Mouse (Mus musculus): ENCODE measurements around the gene Gpr25. TPM values are rescaled to one million over a fixed set of nuclear protein-coding genes. Genes with fewer than 3 reads are reported as not detected.

Gene Gpr25
- total and polyA plus RNA-seq, 3 experiments: not detected

GRCm38 (mm10) chr1:136214304-136214703 lies 46.4 kb downstream of the Gpr25 start:
- Histone ChIP-seq H3K9ac (ENCODE audit: insufficient read depth, low read depth) (no peak overlapping the region), H3K79me2 (replicated peaks; ENCODE audit: control insufficient read depth, extremely low read depth, insufficient read depth, poor library complexity, severe bottlenecking) (no peaks in the 10 kb centered on the region), H3K9me3 (replicated peaks; ENCODE audit: low read length) (no peaks in the 10 kb centered on the region), H3K4me3 (replicated peaks in 1 of 3; ENCODE audit: low read depth in 2 of 3, low read length in 2 of 3, poor library complexity in 1 of 3) (no peak overlapping the region), H3K27me3 (replicated peaks) (peaks cover 2% of the 10 kb centered on the region), H3K36me3 (replicated peaks in 1 of 2; ENCODE audit: control insufficient read depth in 1 of 2, insufficient read depth in 1 of 2, low read length in 1 of 2) (no peaks in the 10 kb centered on the region), H3K27ac (ENCODE audit: insufficient read depth, low read depth) (no peak overlapping the region), H3K4me1 (ENCODE audit: control insufficient read depth in 1 of 2, insufficient read depth in 2 of 2) (no peaks in the 10 kb centered on the region), H3K4me2 (ENCODE audit: insufficient read depth, low read depth, poor library complexity, severe bottlenecking) (no peak overlapping the region)
- no peak for DNase-seq (ENCODE audit: extremely low read depth)
- TF ChIP-seq PAX5 (IDR thresholded peaks at IDR 0.05; ENCODE audit: low read length) (no peak), USF2 (conservative IDR thresholded peaks at IDR 0.05; ENCODE audit: low read depth, low read length) (no peak), SIN3A (IDR thresholded peaks at IDR 0.05; ENCODE audit: low read length) (no peak), MAZ (IDR thresholded peaks at IDR 0.05; ENCODE audit: low read depth, low read length) (no peak), CHD2 (IDR thresholded peaks at IDR 0.05; ENCODE audit: low read length) (no peak), IRF4 (IDR thresholded peaks at IDR 0.05; ENCODE audit: low read depth, low read length) (no peak), ZKSCAN1 (IDR thresholded peaks at IDR 0.05; ENCODE audit: borderline replicate concordance, low read depth, low read length) (no peak), ZNF384 (IDR thresholded peaks at IDR 0.05; ENCODE audit: low read depth, low read length) (no peak), MAFK (IDR thresholded peaks at IDR 0.05; ENCODE audit: insufficient replicate concordance, low read length) (no peak), MXI1 (IDR thresholded peaks at IDR 0.05; ENCODE audit: low read depth, low read length) (no peak), E2F4 (IDR thresholded peaks at IDR 0.05; ENCODE audit: insufficient replicate concordance, low read depth, low read length) (no peak), SMC3 (IDR thresholded peaks at IDR 0.05; ENCODE audit: low read depth, low read length) (no peak), EP300 (IDR thresholded peaks at IDR 0.05; ENCODE audit: low read length) (no peak), ZMIZ1 (IDR thresholded peaks at IDR 0.05; ENCODE audit: low read depth, low read length) (no peak), TCF12 (IDR thresholded peaks at IDR 0.05; ENCODE audit: low read depth, low read length) (no peak), ETS1 (conservative IDR thresholded peaks at IDR 0.05; ENCODE audit: low read depth, low read length) (no peak), NRF1 (IDR thresholded peaks at IDR 0.05; ENCODE audit: low read depth, low read length) (no peak), UBTF (IDR thresholded peaks at IDR 0.05; ENCODE audit: low read depth, low read length) (no peak), KAT2A (IDR thresholded peaks at IDR 0.05; ENCODE audit: insufficient replicate concordance, low read length) (no peak), POLR2A (IDR thresholded peaks at IDR 0.05; ENCODE audit: low read depth, low read length) (no peak)
- in situ Hi-C loops (cut with MboI; ENCODE audit: low pct_ligation_motif_present, low pct_unique_long_range_greater_than_20kb, low sequenced_read_pairs) (loop anchor here (5.0 to 10.0 kb wide), 3 partner anchors 42 to 170 kb away; no protein-coding TSS in a partner anchor), dilution Hi-C loops (cut with MboI; ENCODE audit: extremely low pct_ligation_motif_present, extremely low pct_unique_long_range_greater_than_20kb, low sequenced_read_pairs) (no loop called here)

- in situ Hi-C loops (cut with MboI; ENCODE audit: low pct_ligation_motif_present, low pct_unique_long_range_greater_than_20kb, low sequenced_read_pairs): loop anchor here (5.0 to 10.0 kb wide), 3 partner anchors 41 to 168 kb away; no protein-coding TSS in a partner anchor
- no peak within 1 kb of the TSS for H3K4me2 ChIP-seq (ENCODE audit: insufficient read depth, low read depth, poor library complexity, severe bottlenecking)
- H3K4me1 ChIP-seq (ENCODE audit: control insufficient read depth in 1 of 2, insufficient read depth in 2 of 2): no peaks in the 10 kb centered on the region
- no peak within 1 kb of the TSS for H3K27ac ChIP-seq (ENCODE audit: insufficient read depth, low read depth)
- no peak within 1 kb of the TSS for H3K4me3 ChIP-seq (replicated peaks in 1 of 3; ENCODE audit: low read depth in 2 of 3, low read length in 2 of 3, poor library complexity in 1 of 3)
- peaks cover 7% of the 10 kb centered on the region for H3K27me3 ChIP-seq (replicated peaks)
- no peaks in the 10 kb centered on the region for H3K36me3 ChIP-seq (replicated peaks in 1 of 2; ENCODE audit: control insufficient read depth in 1 of 2, insufficient read depth in 1 of 2, low read length in 1 of 2)
- H3K79me2 ChIP-seq (replicated peaks; ENCODE audit: control insufficient read depth, extremely low read depth, insufficient read depth, poor library complexity, severe bottlenecking): no peaks in the 10 kb centered on the region
- no peak within 1 kb of the TSS for H3K9ac ChIP-seq (ENCODE audit: insufficient read depth, low read depth)
- peak; percentile 54 for DNase-seq (ENCODE audit: extremely low read depth)
- dilution Hi-C loops (cut with MboI; ENCODE audit: extremely low pct_ligation_motif_present, extremely low pct_unique_long_range_greater_than_20kb, low sequenced_read_pairs): no loop called here
- H3K9me3 ChIP-seq (replicated peaks; ENCODE audit: low read length): no peaks in the 10 kb centered on the region
- no peak for TF ChIP-seq IRF4 (IDR thresholded peaks at IDR 0.05; ENCODE audit: low read depth, low read length)
- TF ChIP-seq CTCF (conservative IDR thresholded peaks at IDR 0.05 in 1 of 2, IDR thresholded peaks at IDR 0.05 in 1 of 2; ENCODE audit: low read depth in 2 of 2, low read length in 2 of 2): peak; percentile 60 to 84
- TF ChIP-seq RAD21 (IDR thresholded peaks at IDR 0.05; ENCODE audit: low read depth, low read length): peak; percentile 83
- TF ChIP-seq SMC3 (IDR thresholded peaks at IDR 0.05; ENCODE audit: low read depth, low read length): peak; percentile 77
Measured at GRCm38 (mm10) chr1:136212803-136213202, 47.9 kb downstream of the Gpr25 start, which contains the start of gene Mroh3. Gene Mroh3, minus strand, starts transcription at chr1:136212828.

Other genes starting within 250 kb of the Gpr25 start
- gene Ascl5, start 210.1 kb downstream of the Gpr25 start, total RNA-seq (2012; rRNA removed): not detected in 2 replicates
- not detected in 2 replicates for gene Ascl5, start 210.1 kb downstream of the Gpr25 start, total RNA-seq (2014; rRNA removed)
- gene Ascl5, start 210.1 kb downstream of the Gpr25 start, polyA plus RNA-seq (2012; ENCODE audit: insufficient read length, low read depth): not detected in 2 replicates
- gene Cacna1s, start 208.1 kb downstream of the Gpr25 start, total RNA-seq (2012; rRNA removed): 54.0 and 61.7 TPM in 2 replicates
- gene Cacna1s, start 208.1 kb downstream of the Gpr25 start, total RNA-seq (2014; rRNA removed): 84.1 and 90.0 TPM in 2 replicates
- gene Cacna1s, start 208.1 kb downstream of the Gpr25 start, polyA plus RNA-seq (2012; ENCODE audit: insufficient read length, low read depth): 33.9 and 42.5 TPM in 2 replicates
- gene Kif21b, start 129.5 kb downstream of the Gpr25 start, total RNA-seq (2012; rRNA removed): 21.1 and 26.2 TPM in 2 replicates
- 6.0 and 7.3 TPM in 2 replicates for gene Kif21b, start 129.5 kb downstream of the Gpr25 start, total RNA-seq (2014; rRNA removed)
- gene Kif21b, start 129.5 kb downstream of the Gpr25 start, polyA plus RNA-seq (2012; ENCODE audit: insufficient read length, low read depth): 22.6 and 32.4 TPM in 2 replicates
- not detected in 2 replicates for gene Mroh3, start 48.0 kb downstream of the Gpr25 start, total RNA-seq (2012; rRNA removed)
- not detected in 2 replicates for gene Mroh3, start 48.0 kb downstream of the Gpr25 start, total RNA-seq (2014; rRNA removed)
- not detected in 2 replicates for gene Mroh3, start 48.0 kb downstream of the Gpr25 start, polyA plus RNA-seq (2012; ENCODE audit: insufficient read length, low read depth)
- 0.34 and 0.42 TPM in 2 replicates for gene Inava, start 26.6 kb downstream of the Gpr25 start, total RNA-seq (2012; rRNA removed)
- not detected in 2 replicates for gene Inava, start 26.6 kb downstream of the Gpr25 start, total RNA-seq (2014; rRNA removed)
- gene Inava, start 26.6 kb downstream of the Gpr25 start, polyA plus RNA-seq (2012; ENCODE audit: insufficient read length, low read depth): 0.11 and 0.34 TPM in 2 replicates
- gene Camsap2, start 85.2 kb upstream of the Gpr25 start, total RNA-seq (2012; rRNA removed): 5.6 and 7.0 TPM in 2 replicates
- gene Camsap2, start 85.2 kb upstream of the Gpr25 start, total RNA-seq (2014; rRNA removed): 9.5 and 10.0 TPM in 2 replicates
- gene Camsap2, start 85.2 kb upstream of the Gpr25 start, polyA plus RNA-seq (2012; ENCODE audit: insufficient read length, low read depth): 10.9 and 11.3 TPM in 2 replicates
- 7.2 and 9.0 TPM in 2 replicates for gene Ddx59, start 154.4 kb upstream of the Gpr25 start, total RNA-seq (2012; rRNA removed)
- 10.9 and 12.2 TPM in 2 replicates for gene Ddx59, start 154.4 kb upstream of the Gpr25 start, total RNA-seq (2014; rRNA removed)
- 6.9 and 8.1 TPM in 2 replicates for gene Ddx59, start 154.4 kb upstream of the Gpr25 start, polyA plus RNA-seq (2012; ENCODE audit: insufficient read length, low read depth)
- 7.8 and 9.2 TPM in 2 replicates for gene Kif14, start 205.5 kb upstream of the Gpr25 start, total RNA-seq (2012; rRNA removed)
- 4.5 and 5.5 TPM in 2 replicates for gene Kif14, start 205.5 kb upstream of the Gpr25 start, total RNA-seq (2014; rRNA removed)
- gene Kif14, start 205.5 kb upstream of the Gpr25 start, polyA plus RNA-seq (2012; ENCODE audit: insufficient read length, low read depth): 12.0 and 12.7 TPM in 2 replicates